Mouse (Mus musculus): ENCODE results near the gene Nat14. TPM values are rescaled to one million over a fixed set of nuclear protein-coding genes. Genes with fewer than 3 reads are reported as not detected.

Nat14 gene
- polyA plus RNA-seq (2015; fragmentation: Nextera tagmentation; extraction: Ambion mirVana): 6.9 and 7.6 TPM in 2 replicates

DNA sequence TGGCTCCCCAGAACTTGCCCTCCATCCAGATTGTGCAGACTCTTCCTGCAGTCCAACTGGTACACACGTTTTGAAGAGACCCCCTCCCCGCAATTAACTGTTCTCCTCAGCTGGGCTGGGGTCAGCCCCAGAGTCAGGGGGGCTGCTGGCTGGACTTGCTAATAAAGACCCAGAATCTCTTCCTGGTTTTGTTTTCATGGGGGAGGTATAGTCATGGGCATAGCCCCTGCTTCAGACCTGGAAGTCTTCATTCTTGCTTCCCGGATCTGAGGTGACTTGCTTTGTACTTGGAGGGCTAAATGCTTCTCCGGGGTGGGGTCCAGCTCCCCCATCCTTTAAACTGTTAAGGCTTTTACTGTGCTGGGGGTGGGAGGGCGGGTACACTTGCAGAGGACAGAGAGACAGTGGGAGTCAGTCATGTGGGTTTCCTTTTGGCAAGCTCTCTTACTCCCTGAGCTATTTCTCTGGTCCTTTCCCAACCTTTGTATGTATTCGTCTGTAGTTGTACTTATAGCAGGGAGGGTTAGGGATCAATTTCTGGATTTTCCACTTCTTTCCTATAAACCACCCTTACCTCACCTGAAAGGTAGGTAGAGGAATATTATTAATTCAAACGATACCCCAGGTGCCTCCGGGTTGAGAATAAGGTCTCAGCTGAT, at the start of gene Nat14:
Gene Nat14, plus strand, starts transcription at position 205 of the 659 bp plus-strand sequence.

DNA sequence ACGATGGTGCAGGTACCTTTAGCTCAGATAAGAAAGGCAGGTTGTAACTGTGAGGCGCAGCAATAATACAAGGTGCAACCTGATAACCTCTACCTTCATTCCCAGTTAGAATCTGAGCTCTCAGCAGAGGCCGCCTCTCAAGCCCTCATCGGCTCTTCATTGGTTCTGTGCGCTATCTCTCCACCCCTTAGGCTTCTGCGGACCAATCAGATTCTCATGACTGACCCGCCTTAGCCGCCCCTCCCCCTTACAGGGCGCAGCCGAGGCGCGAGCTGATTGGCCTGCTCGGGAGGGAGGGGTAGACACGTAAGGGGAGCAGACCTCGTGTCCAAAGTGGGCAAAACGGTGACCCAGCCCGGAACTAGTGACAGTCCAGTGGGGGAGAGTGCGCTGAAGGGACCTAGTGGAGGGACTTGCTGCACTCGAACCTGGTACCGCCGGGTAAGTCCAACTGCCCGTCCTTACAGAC, 45.0 kb upstream of the Nat14 start, which contains the start of gene Isoc2a:
Gene Isoc2a, plus strand, starts transcription at position 401 of the 469 bp plus-strand sequence.

DNA sequence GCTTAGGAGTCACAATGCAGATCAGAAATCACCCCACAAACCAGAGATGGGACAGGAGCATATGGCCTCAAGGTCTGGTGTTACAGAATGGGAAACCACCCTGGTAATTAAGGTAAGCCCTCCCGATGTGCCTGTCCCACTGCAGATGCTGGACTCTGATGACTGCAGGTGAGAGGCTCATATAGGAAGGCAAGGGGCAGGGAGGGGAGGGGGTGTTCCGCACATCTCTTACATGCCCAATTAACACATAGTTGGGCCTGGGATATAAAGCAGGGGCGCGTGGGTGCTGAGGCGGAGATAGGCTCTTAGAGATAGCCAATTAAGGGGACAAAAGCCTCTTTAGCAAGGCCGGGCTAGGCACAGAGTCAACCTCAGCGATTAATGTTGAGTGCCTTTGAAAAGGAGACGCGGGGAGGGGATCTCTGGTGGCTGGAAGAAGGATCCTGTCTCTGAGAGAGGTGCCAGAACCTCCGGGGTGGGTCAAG, 15.3 kb upstream of the Nat14 start, which contains the start of gene Gm36210:
Gene Gm36210, minus strand, starts transcription at position 51 of the 485 bp plus-strand sequence.

DNA sequence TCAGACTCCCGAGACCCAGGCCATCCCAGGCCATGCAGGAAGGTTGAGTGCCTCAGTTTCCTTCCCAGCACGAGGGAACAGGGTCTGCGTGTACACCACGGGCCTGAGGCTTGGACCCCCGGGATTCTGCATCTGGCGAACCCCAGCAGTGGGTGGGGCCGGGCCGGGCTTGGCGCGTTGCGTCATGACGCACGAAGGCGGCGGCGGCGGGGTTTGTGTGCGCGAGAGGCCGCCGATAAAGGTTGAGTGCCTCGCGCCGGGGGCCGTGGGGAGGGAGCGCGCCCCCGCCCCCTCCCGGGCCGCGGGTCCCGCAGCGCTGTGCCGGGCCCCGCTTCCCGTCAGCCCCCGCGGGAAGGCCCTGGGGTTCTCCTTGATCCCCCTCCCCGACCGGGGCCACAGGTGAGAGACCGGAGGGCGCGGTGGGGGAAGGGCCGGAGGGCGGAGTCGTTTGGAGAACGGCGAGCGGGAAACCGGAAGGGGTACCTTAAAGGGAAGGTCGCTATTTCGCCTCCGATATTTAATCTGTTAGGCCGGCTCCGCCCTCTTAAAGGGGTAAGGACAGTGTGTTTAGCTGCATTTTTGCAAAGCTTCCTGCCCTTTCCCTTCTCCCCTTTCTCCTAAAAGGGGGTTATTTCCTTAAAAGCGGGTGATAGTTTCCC, 6.7 kb upstream of the Nat14 start, which contains the start of gene Zfp628:
Gene Zfp628, plus strand, starts transcription at position 211 of the 659 bp plus-strand sequence.

DNA sequence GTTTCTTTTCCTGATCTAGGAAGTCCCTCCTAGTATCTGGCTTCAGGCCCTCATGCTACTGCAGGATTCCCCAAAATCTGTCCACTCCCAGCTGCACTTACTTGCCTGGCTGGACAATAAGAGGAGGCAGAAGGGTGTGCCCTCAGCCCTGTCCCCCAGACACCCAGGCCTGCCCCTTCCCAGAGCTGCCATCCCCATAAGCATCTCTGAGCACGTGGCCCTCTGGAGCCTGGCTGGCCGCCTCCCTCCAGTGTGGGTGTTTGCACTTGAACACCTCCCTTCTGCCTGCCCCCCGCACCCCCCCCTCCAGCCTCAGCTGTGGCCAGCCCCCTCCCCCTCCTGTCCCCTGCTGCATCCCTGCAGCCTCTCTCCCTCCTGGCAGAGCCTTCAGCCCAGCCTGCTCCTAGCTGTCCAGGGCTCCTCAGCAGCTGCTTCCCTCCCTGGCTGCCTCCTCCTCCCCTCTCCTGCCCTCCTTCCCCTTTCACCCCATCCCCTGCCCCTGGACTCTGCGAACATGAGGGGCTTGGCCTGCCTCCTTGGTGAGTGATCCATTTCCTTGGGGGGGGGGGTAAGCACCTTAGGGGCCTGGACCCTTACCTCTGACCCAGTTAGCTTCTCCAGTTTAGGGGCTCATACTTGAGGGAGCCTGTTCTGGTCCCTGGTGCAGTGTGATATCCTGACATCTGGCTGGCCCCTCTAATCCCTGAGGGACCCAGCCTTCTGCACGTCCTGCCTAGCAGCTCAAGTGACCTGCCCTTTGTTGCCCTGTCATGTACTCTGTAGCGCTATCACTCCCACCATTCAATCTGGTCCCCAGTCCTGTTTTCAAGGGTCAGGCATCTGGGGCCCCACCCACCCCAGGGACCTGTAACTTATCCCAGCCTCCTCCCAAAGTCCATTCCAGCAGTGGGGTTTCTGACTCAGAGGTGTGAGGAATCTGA, 3.9 kb downstream of the Nat14 start, which contains the start of gene Ssc5d:
Gene Ssc5d, plus strand, starts transcription at position 345 of the 941 bp plus-strand sequence.

DNA sequence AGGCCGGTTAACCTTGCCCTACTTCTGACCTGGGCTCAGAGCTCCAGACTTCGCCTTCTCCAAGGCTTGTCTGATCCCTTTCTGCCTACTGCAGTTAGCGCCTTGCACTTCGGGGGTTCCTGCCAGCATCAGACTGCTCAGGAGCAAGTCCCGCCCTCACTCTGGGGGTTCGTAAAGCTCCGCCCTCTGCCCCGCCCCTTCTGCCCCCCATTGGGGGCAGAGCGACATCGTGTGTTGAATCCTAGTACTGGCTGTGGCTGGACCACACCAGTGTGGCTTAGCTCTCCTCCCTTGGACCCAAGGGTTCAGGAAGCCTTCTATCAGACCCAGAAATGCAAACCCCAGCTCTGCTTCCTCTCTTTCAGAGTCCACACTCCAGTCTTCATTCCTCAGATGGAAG, 42.4 kb downstream of the Nat14 start, which contains the start of gene Sbk2:
Gene Sbk2, minus strand, starts transcription at position 135 of the 400 bp plus-strand sequence.

DNA sequence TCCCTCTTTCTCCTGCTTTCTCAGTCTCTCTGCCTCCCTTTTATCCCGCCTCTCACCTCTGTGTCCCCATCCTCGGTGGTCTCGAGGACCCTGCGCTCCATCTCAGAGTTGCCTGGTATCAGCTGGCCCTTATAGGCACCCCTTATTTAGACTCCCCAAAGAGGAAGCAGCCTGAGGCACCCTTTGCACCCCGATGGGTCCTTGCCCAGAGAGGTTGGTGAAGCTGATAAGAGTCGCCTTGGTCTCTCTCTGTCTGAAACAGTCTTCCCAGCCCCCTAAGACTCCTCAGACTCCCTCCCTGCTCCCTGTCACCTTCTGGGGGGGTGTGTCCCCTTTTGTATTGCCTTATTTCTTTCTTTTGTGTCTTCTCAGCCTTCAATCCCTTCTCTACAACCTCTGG, 49.2 kb downstream of the Nat14 start, which contains the start of gene Sbk3:
Gene Sbk3, minus strand, starts transcription at position 101 of the 400 bp plus-strand sequence.

Other genes with a start within 250 kb of the Nat14 start
- 70.6 and 80.3 TPM in 2 replicates for gene Hspbp1, start 237.0 kb upstream of the Nat14 start, polyA plus RNA-seq (2015; fragmentation: Nextera tagmentation; extraction: Ambion mirVana)
- gene Brsk1, start 231.4 kb upstream of the Nat14 start, polyA plus RNA-seq (2015; fragmentation: Nextera tagmentation; extraction: Ambion mirVana): 0.59 and 1.2 TPM in 2 replicates
- gene Tmem150b, start 196.8 kb upstream of the Nat14 start, polyA plus RNA-seq (2015; fragmentation: Nextera tagmentation; extraction: Ambion mirVana): 0.10 and 0.24 TPM in 2 replicates
- 22.8 and 37.7 TPM in 2 replicates for gene Kmt5c, start 181.9 kb upstream of the Nat14 start, polyA plus RNA-seq (2015; fragmentation: Nextera tagmentation; extraction: Ambion mirVana)
- 53.7 and 57.2 TPM in 2 replicates for gene Cox6b2, start 168.9 kb upstream of the Nat14 start, polyA plus RNA-seq (2015; fragmentation: Nextera tagmentation; extraction: Ambion mirVana)
- gene Fam71e2, start 150.7 kb upstream of the Nat14 start, polyA plus RNA-seq (2015; fragmentation: Nextera tagmentation; extraction: Ambion mirVana): not detected in 2 replicates
- gene Il11, start 139.2 kb upstream of the Nat14 start, polyA plus RNA-seq (2015; fragmentation: Nextera tagmentation; extraction: Ambion mirVana): 0.33 and 0.82 TPM in 2 replicates
- 0.38 TPM in 1 of 2 replicates, not detected in the other for gene Tmem190, start 139.1 kb upstream of the Nat14 start, polyA plus RNA-seq (2015; fragmentation: Nextera tagmentation; extraction: Ambion mirVana)
- 12.5 and 21.8 TPM in 2 replicates for gene Tmem238, start 132.4 kb upstream of the Nat14 start, polyA plus RNA-seq (2015; fragmentation: Nextera tagmentation; extraction: Ambion mirVana)
- 286 and 311 TPM in 2 replicates for gene Rpl28, start 129.2 kb upstream of the Nat14 start, polyA plus RNA-seq (2015; fragmentation: Nextera tagmentation; extraction: Ambion mirVana)
- gene Ube2s, start 109.4 kb upstream of the Nat14 start, polyA plus RNA-seq (2015; fragmentation: Nextera tagmentation; extraction: Ambion mirVana): 144 and 154 TPM in 2 replicates
- gene Shisa7, start 77.3 kb upstream of the Nat14 start, polyA plus RNA-seq (2015; fragmentation: Nextera tagmentation; extraction: Ambion mirVana): 0.61 and 1.1 TPM in 2 replicates
- 38.4 and 57.5 TPM in 2 replicates for gene Isoc2b, start 51.8 kb upstream of the Nat14 start, polyA plus RNA-seq (2015; fragmentation: Nextera tagmentation; extraction: Ambion mirVana)
- gene Isoc2a, start 44.9 kb upstream of the Nat14 start, polyA plus RNA-seq (2015; fragmentation: Nextera tagmentation; extraction: Ambion mirVana): 0.95 and 1.2 TPM in 2 replicates
- gene Gm36210, start 15.5 kb upstream of the Nat14 start, polyA plus RNA-seq (2015; fragmentation: Nextera tagmentation; extraction: Ambion mirVana): 0.09 and 0.10 TPM in 2 replicates
- gene Zfp628, start 6.8 kb upstream of the Nat14 start, polyA plus RNA-seq (2015; fragmentation: Nextera tagmentation; extraction: Ambion mirVana): 3.5 and 4.1 TPM in 2 replicates
- 3.6 and 3.7 TPM in 2 replicates for gene Ssc5d, start 3.8 kb downstream of the Nat14 start, polyA plus RNA-seq (2015; fragmentation: Nextera tagmentation; extraction: Ambion mirVana)
- gene Sbk2, start 42.4 kb downstream of the Nat14 start, polyA plus RNA-seq (2015; fragmentation: Nextera tagmentation; extraction: Ambion mirVana): 0.19 TPM in 1 of 2 replicates, not detected in the other
- gene Sbk3, start 49.1 kb downstream of the Nat14 start, polyA plus RNA-seq (2015; fragmentation: Nextera tagmentation; extraction: Ambion mirVana): 0.18 TPM in 1 of 2 replicates, not detected in the other
- gene Zfp579, start 74.1 kb downstream of the Nat14 start, polyA plus RNA-seq (2015; fragmentation: Nextera tagmentation; extraction: Ambion mirVana): 20.7 and 21.3 TPM in 2 replicates
- gene Zfp524, start 92.4 kb downstream of the Nat14 start, polyA plus RNA-seq (2015; fragmentation: Nextera tagmentation; extraction: Ambion mirVana): 8.4 and 12.0 TPM in 2 replicates
- gene Fiz1, start 92.7 kb downstream of the Nat14 start, polyA plus RNA-seq (2015; fragmentation: Nextera tagmentation; extraction: Ambion mirVana): 17.2 and 20.9 TPM in 2 replicates
- gene Gm44973, start 93.5 kb downstream of the Nat14 start, polyA plus RNA-seq (2015; fragmentation: Nextera tagmentation; extraction: Ambion mirVana): 2.2 and 3.8 TPM in 2 replicates
- gene Zfp865, start 98.3 kb downstream of the Nat14 start, polyA plus RNA-seq (2015; fragmentation: Nextera tagmentation; extraction: Ambion mirVana): 4.2 and 4.6 TPM in 2 replicates
- 6.2 and 11.3 TPM in 2 replicates for gene Ccdc106, start 98.5 kb downstream of the Nat14 start, polyA plus RNA-seq (2015; fragmentation: Nextera tagmentation; extraction: Ambion mirVana)
- gene 4632433K11Rik, start 112.1 kb downstream of the Nat14 start, polyA plus RNA-seq (2015; fragmentation: Nextera tagmentation; extraction: Ambion mirVana): not detected in 2 replicates
- 3.7 and 4.9 TPM in 2 replicates for gene Zfp784, start 116.4 kb downstream of the Nat14 start, polyA plus RNA-seq (2015; fragmentation: Nextera tagmentation; extraction: Ambion mirVana)
- gene Zfp580, start 129.5 kb downstream of the Nat14 start, polyA plus RNA-seq (2015; fragmentation: Nextera tagmentation; extraction: Ambion mirVana): 27.7 and 36.3 TPM in 2 replicates
- gene U2af2, start 140.1 kb downstream of the Nat14 start, polyA plus RNA-seq (2015; fragmentation: Nextera tagmentation; extraction: Ambion mirVana): 37.7 and 54.7 TPM in 2 replicates
- 45.0 and 49.3 TPM in 2 replicates for gene Epn1, start 158.2 kb downstream of the Nat14 start, polyA plus RNA-seq (2015; fragmentation: Nextera tagmentation; extraction: Ambion mirVana)
- not detected in 2 replicates for gene Rfpl4, start 194.9 kb downstream of the Nat14 start, polyA plus RNA-seq (2015; fragmentation: Nextera tagmentation; extraction: Ambion mirVana)
- gene Rasl2-9, start 203.9 kb downstream of the Nat14 start, polyA plus RNA-seq (2015; fragmentation: Nextera tagmentation; extraction: Ambion mirVana): 1.4 and 1.7 TPM in 2 replicates
- not detected in 2 replicates for gene Vmn1r55, start 227.6 kb downstream of the Nat14 start, polyA plus RNA-seq (2015; fragmentation: Nextera tagmentation; extraction: Ambion mirVana)